Mouse (Mus musculus): ENCODE measurements at regions not wholly inside any gene's neighbourhood (a gene's known extent, or its start where the extent isn't known, plus 50 kb on each side); places are given as distances from the start of the nearest gene placed in this dataset.

- CTCF ChIA-PET: no interaction called here
Observed at GRCm38 (mm10) chr19:54783729-54784128, 343.3 kb downstream of the Gpam start.

GRCm38 (mm10) chr19:54757761-54758160, 369.3 kb downstream of the Gpam start:
- CTCF ChIA-PET: no interaction called here

GRCm38 (mm10) chr19:54756681-54757257, 370.3 kb downstream of the Gpam start:
- CTCF ChIA-PET: no interaction called here

- CTCF ChIA-PET: interaction anchor here (0.7 kb wide), 1 partner anchor 656 kb away, joined by 7 read pairs; no protein-coding TSS in a partner anchor
Observed at GRCm38 (mm10) chr19:54755451-54755850, 371.6 kb downstream of the Gpam start.

- CTCF ChIA-PET: no interaction called here
Observed at GRCm38 (mm10) chr19:54733938-54734337, 393.1 kb downstream of the Gpam start.

- CTCF ChIA-PET: no interaction called here
Observed at GRCm38 (mm10) chr19:54731749-54732148, 395.3 kb downstream of the Gpam start.

- CTCF ChIA-PET: no interaction called here
Observed at GRCm38 (mm10) chr19:54731315-54731714, 395.7 kb downstream of the Gpam start.

- CTCF ChIA-PET: no interaction called here
Observed at GRCm38 (mm10) chr19:54730801-54731200, 396.2 kb downstream of the Gpam start.

GRCm38 (mm10) chr19:54730296-54730695, 396.7 kb downstream of the Gpam start:
- CTCF ChIA-PET: no interaction called here

- CTCF ChIA-PET: no interaction called here
Observed at GRCm38 (mm10) chr19:54722091-54722490, 404.9 kb downstream of the Gpam start.

GRCm38 (mm10) chr19:54697411-54697810, 429.6 kb downstream of the Gpam start:
- CTCF ChIA-PET: no interaction called here

GRCm38 (mm10) chr19:54693714-54694113, 433.3 kb downstream of the Gpam start:
- CTCF ChIA-PET: no interaction called here

GRCm38 (mm10) chr19:54693094-54693493, 433.9 kb downstream of the Gpam start:
- CTCF ChIA-PET: no interaction called here

- CTCF ChIA-PET: no interaction called here
Observed at GRCm38 (mm10) chr19:54691861-54692260, 435.2 kb downstream of the Gpam start.

GRCm38 (mm10) chr19:54688630-54689029, 438.4 kb downstream of the Gpam start:
- CTCF ChIA-PET: no interaction called here

GRCm38 (mm10) chr19:54685147-54685546, 441.9 kb downstream of the Gpam start:
- CTCF ChIA-PET: interaction anchor here (0.6 kb wide), 1 partner anchor 10 kb away, joined by 9 read pairs; no protein-coding TSS in a partner anchor
